Mouse (Mus musculus) kidney, postnatal 0 days (tissue): ENCODE results near the gene Stat5b. TPM values are rescaled to one million over a fixed set of nuclear protein-coding genes. Genes with fewer than 3 reads are reported as not detected.

Source experiments
- ATAC-seq: fragments of 200-750 bp; cut with Nextera tagmentation; replicated peaks from 2 replicates; pipeline ENCODE4 v1.8.0; 2017; ENCODE audit warnings: low read depth, moderate number of reproducible peaks, moderate TSS enrichment, moderate library complexity; ENCODE audit not compliant: low FRiP score
- DNase-seq: peaks from one replicate; pipeline ENCODE4 v3.0.0-alpha.2; 2016; ENCODE audit warnings: low spot score
- H3K27ac ChIP-seq: fragments of 300-500 bp; sonication (generic); 2 replicates; pipeline ENCODE4 v1.5.1; 2014; ENCODE audit warnings: mild to moderate bottlenecking
- H3K27me3 ChIP-seq: fragments of 300-500 bp; sonication (generic); 2 replicates; pipeline ENCODE4 v1.6.1; 2014; ENCODE audit warnings: low read length, mixed read lengths; ENCODE audit not compliant: insufficient read depth
- H3K36me3 ChIP-seq: fragments of 300-500 bp; sonication (generic); 2 replicates; pipeline ENCODE4 v1.6.1; 2014; ENCODE audit warnings: low read length, mixed read lengths; ENCODE audit not compliant: insufficient read depth
- H3K4me1 ChIP-seq: fragments of 300-500 bp; sonication (generic); replicated peaks from 2 replicates; pipeline ENCODE4 v1.6.1; 2014; ENCODE audit warnings: antibody characterized with exemption, low read length, mixed read lengths; ENCODE audit not compliant: insufficient read depth
- H3K4me2 ChIP-seq: fragments of 300-500 bp; sonication (generic); 2 replicates; pipeline ENCODE4 v1.6.1; 2014; ENCODE audit warnings: mild to moderate bottlenecking, low read length, moderate library complexity, mixed read lengths
- H3K4me3 ChIP-seq: fragments of 300-500 bp; sonication (generic); replicated peaks from 2 replicates; pipeline ENCODE4 v1.5.1; 2014; ENCODE audit warnings: low read depth, low read length
- H3K9ac ChIP-seq: fragments of 300-500 bp; sonication (generic); 2 replicates; pipeline ENCODE4 v1.6.1; 2014; ENCODE audit warnings: low read depth, low read length
- H3K9me3 ChIP-seq: fragments of 300-500 bp; sonication (generic); replicated peaks from 2 replicates; pipeline ENCODE4 v1.6.1; 2016; ENCODE audit warnings: low read length, inconsistent platforms, mixed read lengths
- CTCF ChIP-seq: IDR thresholded peaks from 2 replicates; pipeline ENCODE4 v1.5.1; 2016; ENCODE audit warnings: antibody characterized with exemption, low read depth, mild to moderate bottlenecking, moderate library complexity
- WGBS: fragments of 180-500 bp; shearing (Covaris S2); extraction: QIAGEN DNeasy Blood & Tissue Kit; methylation state at CpG from one replicate; pipeline ENCODE4 v1.1.7; 2014; 5-methylcytosine and 5-hydroxymethylcytosine counted together
- polyA plus RNA-seq: library from polyadenylated mRNA; unstranded; fragments of >200 nt; fragmentation: Nextera tagmentation; extraction: Ambion mirVana; gene quantifications from 2 replicates; pipeline ENCODE4 v1.2.1, GENCODE M21; 2015

Stat5b gene
- polyA plus RNA-seq, 1 experiment from 2014 or later: 14.4 TPM

GRCm38 (mm10) chr11:100886188-100886740, 35.7 kb upstream of the Stat5b start:
- 56% methylated on average over 8 of the region's 8 CpGs for WGBS
- no peak for TF ChIP-seq CTCF
- Histone ChIP-seq H3K9me3 (no peaks in the 10 kb centered on the region), H3K27ac (no peak overlapping the region), H3K4me3 (no peak overlapping the region), H3K36me3 (peaks cover 33% of the 10 kb centered on the region), H3K4me2 (no peak overlapping the region), H3K27me3 (no peaks in the 10 kb centered on the region), H3K4me1 (no peaks in the 10 kb centered on the region), H3K9ac (no peak overlapping the region)
- DNase-seq (no peak), ATAC-seq (no peak)

- Histone ChIP-seq H3K36me3 (peaks cover 27% of the 10 kb centered on the region), H3K4me2 (no peak overlapping the region), H3K27me3 (no peaks in the 10 kb centered on the region), H3K9me3 (no peaks in the 10 kb centered on the region), H3K4me1 (no peaks in the 10 kb centered on the region), H3K4me3 (no peak overlapping the region), H3K9ac (no peak overlapping the region), H3K27ac (no peak overlapping the region)
- no peak for DNase-seq
- ATAC-seq: no peak
- TF ChIP-seq CTCF: no peak
Measured at GRCm38 (mm10) chr11:100885472-100885871, 34.9 kb upstream of the Stat5b start.

- Histone ChIP-seq H3K9ac (no peak overlapping the region), H3K36me3 (peaks cover 15% of the 10 kb centered on the region), H3K4me3 (no peak overlapping the region), H3K27ac (no peak overlapping the region), H3K27me3 (no peaks in the 10 kb centered on the region), H3K4me1 (no peaks in the 10 kb centered on the region), H3K4me2 (no peak overlapping the region), H3K9me3 (no peaks in the 10 kb centered on the region)
- TF ChIP-seq CTCF: no peak
- 92% methylated on average over 10 of the region's 10 CpGs for WGBS
- DNase-seq (no peak), ATAC-seq (no peak)
Measured at GRCm38 (mm10) chr11:100883640-100884039, 33.1 kb upstream of the Stat5b start.

GRCm38 (mm10) chr11:100879321-100880078, 29.0 kb upstream of the Stat5b start:
- H3K27ac ChIP-seq: no peak overlapping the region
- no peaks in the 10 kb centered on the region for H3K27me3 ChIP-seq
- H3K4me1 ChIP-seq: no peaks in the 10 kb centered on the region
- no peaks in the 10 kb centered on the region for H3K9me3 ChIP-seq
- H3K36me3 ChIP-seq: no peaks in the 10 kb centered on the region
- DNase-seq: no peak
- H3K4me3 ChIP-seq: no peak overlapping the region
- no peak overlapping the region for H3K4me2 ChIP-seq
- no peak overlapping the region for H3K9ac ChIP-seq
- TF ChIP-seq CTCF: no peak
- 83% methylated on average over 15 of the region's 15 CpGs for WGBS
- ATAC-seq: no peak

- ATAC-seq: no peak
- Histone ChIP-seq H3K27ac (no peak overlapping the region), H3K4me2 (no peak overlapping the region), H3K4me3 (no peak overlapping the region), H3K9me3 (no peaks in the 10 kb centered on the region), H3K36me3 (no peaks in the 10 kb centered on the region), H3K9ac (no peak overlapping the region), H3K27me3 (no peaks in the 10 kb centered on the region), H3K4me1 (no peaks in the 10 kb centered on the region)
- no peak for TF ChIP-seq CTCF
- no peak for DNase-seq
- WGBS: 59% methylated on average over 3 of the region's 3 CpGs
Measured at GRCm38 (mm10) chr11:100875761-100876160, 25.2 kb upstream of the Stat5b start.

- 84% methylated on average over 8 of the region's 8 CpGs for WGBS
- no peak for TF ChIP-seq CTCF
- Histone ChIP-seq H3K4me1 (no peaks in the 10 kb centered on the region), H3K36me3 (no peaks in the 10 kb centered on the region), H3K9ac (no peak overlapping the region), H3K4me3 (no peak overlapping the region), H3K27me3 (no peaks in the 10 kb centered on the region), H3K9me3 (no peaks in the 10 kb centered on the region), H3K27ac (no peak overlapping the region), H3K4me2 (no peak overlapping the region)
- DNase-seq (no peak), ATAC-seq (no peak)
Measured at GRCm38 (mm10) chr11:100870968-100871350, 20.4 kb upstream of the Stat5b start.
